Mouse (Mus musculus) midbrain, embryonic 10.5 days (tissue): Measurements from ENCODE around the gene Gpr87. TPM values are rescaled to one million over a fixed set of nuclear protein-coding genes. Genes with fewer than 3 reads are reported as not detected.
A peak's percentile ranks its signal among the peaks of the same experiment; 100 is the strongest.

Experiments
- DNase-seq: peaks from one replicate; pipeline ENCODE4 v3.0.0-alpha.2; 2017; ENCODE audit warnings: low spot score
- H3K27ac ChIP-seq: fragments of 300-500 bp; sonication (generic); replicated peaks from 2 replicates; pipeline ENCODE4 v1.5.1; 2016; ENCODE audit warnings: mild to moderate bottlenecking
- H3K27me3 ChIP-seq: fragments of 300-500 bp; sonication (generic); 2 replicates; pipeline ENCODE4 v1.6.1; 2016; ENCODE audit warnings: low read depth, mild to moderate bottlenecking; ENCODE audit not compliant: poor library complexity, severe bottlenecking
- H3K36me3 ChIP-seq: fragments of 300-500 bp; sonication (generic); 2 replicates; pipeline ENCODE4 v1.6.1; 2016; ENCODE audit warnings: mild to moderate bottlenecking, moderate library complexity
- H3K4me1 ChIP-seq: fragments of 300-500 bp; sonication (generic); 2 replicates; pipeline ENCODE4 v1.6.1; 2016
- H3K4me3 ChIP-seq: fragments of 300-500 bp; sonication (generic); 2 replicates; pipeline ENCODE4 v1.5.1; 2016; ENCODE audit warnings: mild to moderate bottlenecking, moderate library complexity
- H3K9me3 ChIP-seq: fragments of 300-500 bp; sonication (generic); replicated peaks from 2 replicates; pipeline ENCODE4 v1.6.1; 2016; ENCODE audit warnings: mild to moderate bottlenecking
- WGBS: fragments of 180-500 bp; shearing (Covaris S2); methylation state at CpG from one replicate; pipeline ENCODE4 v1.1.7; 2016; 5-methylcytosine and 5-hydroxymethylcytosine counted together
- polyA plus RNA-seq: library from polyadenylated mRNA; unstranded; fragments of >200 nt; fragmentation: Nextera tagmentation; extraction: Ambion mirVana; gene quantifications from 2 replicates; pipeline ENCODE4 v1.2.1, GENCODE M21; 2016

The Gpr87 gene
- polyA plus RNA-seq, 1 experiment from 2014 or later: 0.16 TPM

GRCm38 (mm10) chr3:59175234-59175633 is 19.7 kb downstream of the Gpr87 start:
- 53% methylated on average over 5 of the region's 5 CpGs for WGBS
- H3K27ac ChIP-seq: no peak overlapping the region
- DNase-seq: peak; percentile 24
- no peak overlapping the region for H3K4me3 ChIP-seq
- H3K9me3 ChIP-seq: no peaks in the 10 kb centered on the region
- no peaks in the 10 kb centered on the region for H3K36me3 ChIP-seq
- H3K4me1 ChIP-seq: 0 out of 2 replicates have a peak, but pooled peaks cover under 1% of the 10 kb centered on the region
- no peaks in the 10 kb centered on the region for H3K27me3 ChIP-seq

- Histone ChIP-seq H3K27ac (no peak overlapping the region), H3K27me3 (no peaks in the 10 kb centered on the region), H3K4me1 (0 out of 2 replicates have a peak, but pooled peaks cover 5% of the 10 kb centered on the region), H3K4me3 (no peak overlapping the region), H3K9me3 (no peaks in the 10 kb centered on the region), H3K36me3 (no peaks in the 10 kb centered on the region)
- no peak for DNase-seq
- WGBS: 89% methylated on average over 6 of the region's 6 CpGs
Observed at GRCm38 (mm10) chr3:59174426-59175154, 20.3 kb downstream of the Gpr87 start.

GRCm38 (mm10) chr3:59169921-59170627 is 24.8 kb downstream of the Gpr87 start:
- no peak overlapping the region for H3K4me3 ChIP-seq
- DNase-seq: no peak
- WGBS: 68% methylated on average over 2 of the region's 2 CpGs
- H3K27ac ChIP-seq: no peak overlapping the region
- 0 out of 2 replicates have a peak, but pooled peaks cover 5% of the 10 kb centered on the region for H3K4me1 ChIP-seq
- H3K27me3 ChIP-seq: no peaks in the 10 kb centered on the region
- no peaks in the 10 kb centered on the region for H3K36me3 ChIP-seq
- H3K9me3 ChIP-seq: no peaks in the 10 kb centered on the region

GRCm38 (mm10) chr3:59169215-59169614 is 25.7 kb downstream of the Gpr87 start:
- Histone ChIP-seq H3K9me3 (no peaks in the 10 kb centered on the region), H3K36me3 (no peaks in the 10 kb centered on the region), H3K27ac (no peak overlapping the region), H3K27me3 (no peaks in the 10 kb centered on the region), H3K4me1 (0 out of 2 replicates have a peak, but pooled peaks cover 5% of the 10 kb centered on the region), H3K4me3 (no peak overlapping the region)
- WGBS: 84% methylated on average over 4 of the region's 4 CpGs
- no peak for DNase-seq

- Histone ChIP-seq H3K9me3 (no peaks in the 10 kb centered on the region), H3K27ac (no peak overlapping the region), H3K4me3 (no peak overlapping the region), H3K4me1 (0 out of 2 replicates have a peak, but pooled peaks cover 5% of the 10 kb centered on the region), H3K27me3 (no peaks in the 10 kb centered on the region), H3K36me3 (no peaks in the 10 kb centered on the region)
- DNase-seq: no peak
- WGBS: 87% methylated on average over 6 of the region's 6 CpGs
Observed at GRCm38 (mm10) chr3:59168476-59168875, 26.4 kb downstream of the Gpr87 start.

GRCm38 (mm10) chr3:59167417-59168054 is 27.4 kb downstream of the Gpr87 start:
- WGBS: 93% methylated on average over 2 of the region's 2 CpGs
- Histone ChIP-seq H3K4me3 (no peak overlapping the region), H3K27me3 (no peaks in the 10 kb centered on the region), H3K36me3 (no peaks in the 10 kb centered on the region), H3K27ac (no peak overlapping the region), H3K9me3 (no peaks in the 10 kb centered on the region), H3K4me1 (0 out of 2 replicates have a peak, but pooled peaks cover 5% of the 10 kb centered on the region)
- DNase-seq: no peak

- DNase-seq: no peak
- Histone ChIP-seq H3K27ac (no peak overlapping the region), H3K4me1 (no peaks in the 10 kb centered on the region), H3K36me3 (no peaks in the 10 kb centered on the region), H3K9me3 (no peaks in the 10 kb centered on the region), H3K4me3 (no peak overlapping the region), H3K27me3 (no peaks in the 10 kb centered on the region)
- WGBS: 94% methylated on average over 1 of the region's 1 CpGs
Observed at GRCm38 (mm10) chr3:59160465-59160864, 34.4 kb downstream of the Gpr87 start.

- DNase-seq: no peak
- H3K27ac ChIP-seq: no peak overlapping the region
- no peaks in the 10 kb centered on the region for H3K9me3 ChIP-seq
- H3K4me1 ChIP-seq: no peaks in the 10 kb centered on the region
- no peaks in the 10 kb centered on the region for H3K27me3 ChIP-seq
- no peak overlapping the region for H3K4me3 ChIP-seq
- H3K36me3 ChIP-seq: no peaks in the 10 kb centered on the region
- 92% methylated on average over 5 of the region's 5 CpGs for WGBS
Observed at GRCm38 (mm10) chr3:59157048-59157447, 37.9 kb downstream of the Gpr87 start.

- H3K27me3 ChIP-seq: no peaks in the 10 kb centered on the region
- no peaks in the 10 kb centered on the region for H3K4me1 ChIP-seq
- no peak overlapping the region for H3K27ac ChIP-seq
- no peak for DNase-seq
- no peaks in the 10 kb centered on the region for H3K9me3 ChIP-seq
- no peaks in the 10 kb centered on the region for H3K36me3 ChIP-seq
- no peak overlapping the region for H3K4me3 ChIP-seq
- WGBS: 92% methylated on average over 6 of the region's 6 CpGs
Observed at GRCm38 (mm10) chr3:59155404-59155803, 39.5 kb downstream of the Gpr87 start.

- no peak overlapping the region for H3K27ac ChIP-seq
- no peaks in the 10 kb centered on the region for H3K9me3 ChIP-seq
- H3K4me3 ChIP-seq: no peak overlapping the region
- no peak for DNase-seq
- no peaks in the 10 kb centered on the region for H3K36me3 ChIP-seq
- WGBS: 82% methylated on average over 2 of the region's 2 CpGs
- H3K27me3 ChIP-seq: no peaks in the 10 kb centered on the region
- no peaks in the 10 kb centered on the region for H3K4me1 ChIP-seq
Observed at GRCm38 (mm10) chr3:59154888-59155287, 40.0 kb downstream of the Gpr87 start.

GRCm38 (mm10) chr3:59153424-59153823 is 41.5 kb downstream of the Gpr87 start, which contains the start of gene P2ry14:
TSS of gene P2ry14 (minus strand) at chr3:59153618.
- WGBS: 90% methylated on average over 5 of the region's 5 CpGs
- no peak for DNase-seq
- H3K27me3 ChIP-seq: no peaks in the 10 kb centered on the region

GRCm38 (mm10) chr3:59150624-59151023 is 44.3 kb downstream of the Gpr87 start:
- Histone ChIP-seq H3K9me3 (no peaks in the 10 kb centered on the region), H3K36me3 (no peaks in the 10 kb centered on the region), H3K4me3 (no peak overlapping the region), H3K27me3 (no peaks in the 10 kb centered on the region), H3K4me1 (no peaks in the 10 kb centered on the region), H3K27ac (no peak overlapping the region)
- DNase-seq: no peak
- 96% methylated on average over 2 of the region's 2 CpGs for WGBS

More at GRCm38 (mm10) chr3:59153424-59153823, 41.5 kb downstream of the Gpr87 start, which contains the start of gene P2ry14:
- H3K4me1 ChIP-seq: no peaks in the 10 kb centered on the region
- H3K36me3 ChIP-seq: no peaks in the 10 kb centered on the region
- H3K4me3 ChIP-seq: no peak within 1 kb of the TSS
- no peak within 1 kb of the TSS for H3K27ac ChIP-seq
- no peaks in the 10 kb centered on the region for H3K9me3 ChIP-seq
